Mouse (Mus musculus) left cerebral cortex, adult 8-10 months (tissue): ENCODE results near the gene Cib4. TPM values are rescaled to one million over a fixed set of nuclear protein-coding genes. Genes with fewer than 3 reads are reported as not detected.

Source experiments
- DNase-seq, 2 experiments: peaks; one replicate each; pipeline ENCODE4 v3.0.0; 2022; ENCODE audit warnings: low spot score in 2 of 2
- total RNA-seq, 4 experiments: library from RNA; stranded (reverse); gene quantifications; 2 replicates each; pipeline ENCODE4 v1.2.4; 2022

Gene Cib4
- total RNA-seq, 4 experiments from 2014 or later, result not detected

GRCm38 (mm10) chr5:30442196-30442595 is 103.4 kb downstream of the Cib4 start:
- no peak for DNase-seq

- DNase-seq, result no peak
Measured at GRCm38 (mm10) chr5:30440308-30440906, 105.2 kb downstream of the Cib4 start.

- DNase-seq, result no peak
Measured at GRCm38 (mm10) chr5:30438931-30439330, 106.7 kb downstream of the Cib4 start.

Other genes with a start within 250 kb of the Cib4 start
- 10 to 100 TPM; 16.0 to 20.1 (median 18.2) TPM for gene Otof, start 83.9 kb downstream of the Cib4 start, total RNA-seq
- under 1 TPM in 3 of 4 experiments, not detected in 1; 0.57 to 0.91 (median 0.63) TPM for gene 1700001C02Rik, start 79.8 kb downstream of the Cib4 start, total RNA-seq
- gene Kcnk3, start 42.3 kb upstream of the Cib4 start, total RNA-seq, result 10 to 100 TPM; 19.5 to 25.2 (median 21.7) TPM
- 10 to 100 TPM; 37.6 to 43.3 (median 39.8) TPM for gene Slc35f6, start 102.1 kb upstream of the Cib4 start, total RNA-seq
- gene Cenpa, start 120.9 kb upstream of the Cib4 start, total RNA-seq, result 1 to 10 TPM; 3.8 to 4.9 (median 4.5) TPM
- gene Dpysl5, start 165.7 kb upstream of the Cib4 start, total RNA-seq, result 10 to 100 TPM; 21.3 to 28.0 (median 27.4) TPM